Mouse (Mus musculus): Measurements from ENCODE around the gene Erlin1.

GRCm38 (mm10) chr19:44117793-44118192 lies 48.2 kb upstream of the Erlin1 start:
- TF ChIP-seq POLR2A (IDR thresholded peaks at IDR 0.05; ENCODE audit: low read depth, low read length) (no peak), CTCF (conservative IDR thresholded peaks at IDR 0.05; ENCODE audit: insufficient read depth, insufficient read length, low read depth, low read length) (no peak)

Measured in kidney, adult 2 months (tissue).